Mouse (Mus musculus): ENCODE data around the gene Pex13.
"Not testable (repeated sequence)": the region's sequence is repeated elsewhere in the genome, so short reads cannot be mapped to it uniquely, and the experiment has no call there.

Gene Pex13

GRCm38 (mm10) chr11:23653666-23654065, 12.1 kb downstream of the Pex13 start:
- intact Hi-C loops (cut with DNase I): no loop called here

GRCm38 (mm10) chr11:23647835-23648234, 17.9 kb downstream of the Pex13 start:
- intact Hi-C loops (cut with DNase I): no loop called here

GRCm38 (mm10) chr11:23647431-23647830, 18.3 kb downstream of the Pex13 start:
- intact Hi-C loops (cut with DNase I): no loop called here

- intact Hi-C loops (cut with DNase I): no loop called here
Observed at GRCm38 (mm10) chr11:23634573-23634972, 31.2 kb downstream of the Pex13 start.

- intact Hi-C loops (cut with DNase I): loop anchor here (2.0 kb wide), 1 partner anchor 31 kb away; the partner anchor contains the start of genes Pex13 and Pus10
Observed at GRCm38 (mm10) chr11:23633879-23634215, 31.9 kb downstream of the Pex13 start.

- intact Hi-C loops (cut with DNase I): loop anchor here (2.0 kb wide), 1 partner anchor 32 kb away; the partner anchor contains the start of genes Pex13 and Pus10
Observed at GRCm38 (mm10) chr11:23632945-23633878, 32.5 kb downstream of the Pex13 start, which contains the start of gene 0610010F05Rik. Gene 0610010F05Rik (minus strand): TSS chr11:23633639.

- intact Hi-C loops (cut with DNase I): no loop called here
Observed at GRCm38 (mm10) chr11:23630664-23631063, 35.1 kb downstream of the Pex13 start.

GRCm38 (mm10) chr11:23618995-23619394, 46.8 kb downstream of the Pex13 start:
- intact Hi-C loops (cut with DNase I): no loop called here

- intact Hi-C loops (cut with DNase I): no loop called here
Observed at GRCm38 (mm10) chr11:23614546-23614945, 51.2 kb downstream of the Pex13 start.

GRCm38 (mm10) chr11:23607291-23607690, 58.5 kb downstream of the Pex13 start:
- intact Hi-C loops (cut with DNase I): not testable (repeated sequence)
